Mouse (Mus musculus) hindbrain, postnatal 0 days (tissue): ENCODE results near the gene Qrich1. TPM values are rescaled to one million over a fixed set of nuclear protein-coding genes. Genes with fewer than 3 reads are reported as not detected.

Source experiments
- ATAC-seq: fragments of 200-750 bp; cut with Nextera tagmentation; 2 replicates; pipeline ENCODE4 v1.8.0; 2017; ENCODE audit warnings: mild to moderate bottlenecking, moderate TSS enrichment, moderate library complexity
- DNase-seq: peaks from one replicate; pipeline ENCODE4 v3.0.0-alpha.2; 2015; ENCODE audit warnings: low spot score
- H3K27ac ChIP-seq: fragments of 300-500 bp; sonication (generic); 2 replicates; pipeline ENCODE4 v1.5.1; 2014; ENCODE audit warnings: mild to moderate bottlenecking
- H3K27me3 ChIP-seq: fragments of 300-500 bp; sonication (generic); 2 replicates; pipeline ENCODE4 v1.6.1; 2014; ENCODE audit warnings: low read length, mixed read lengths; ENCODE audit not compliant: insufficient read depth
- H3K36me3 ChIP-seq: fragments of 300-500 bp; sonication (generic); 2 replicates; pipeline ENCODE4 v1.6.1; 2014; ENCODE audit warnings: low read length, mixed read lengths; ENCODE audit not compliant: insufficient read depth
- H3K4me1 ChIP-seq: fragments of 300-500 bp; sonication (generic); 2 replicates; pipeline ENCODE4 v1.6.1; 2014; ENCODE audit warnings: antibody characterized with exemption, low read length, mixed read lengths; ENCODE audit not compliant: insufficient read depth
- H3K4me2 ChIP-seq: fragments of 300-500 bp; sonication (generic); 2 replicates; pipeline ENCODE4 v1.6.1; 2014; ENCODE audit warnings: low read depth, mild to moderate bottlenecking, low read length, moderate library complexity, mixed read lengths
- H3K4me3 ChIP-seq: fragments of 300-500 bp; sonication (generic); 2 replicates; pipeline ENCODE4 v1.5.1; 2014; ENCODE audit warnings: low read length
- H3K9ac ChIP-seq: fragments of 300-500 bp; sonication (generic); replicated peaks from 2 replicates; pipeline ENCODE4 v1.6.1; 2014; ENCODE audit warnings: mild to moderate bottlenecking, low read length, moderate library complexity, mixed read lengths
- H3K9me3 ChIP-seq: fragments of 300-500 bp; sonication (generic); 2 replicates; pipeline ENCODE4 v1.6.1; 2016; ENCODE audit warnings: low read length, mixed read lengths
- CTCF ChIP-seq: IDR thresholded peaks from 2 replicates; pipeline ENCODE4 v1.5.1; 2016; ENCODE audit warnings: antibody characterized with exemption, control low read depth, low read depth
- WGBS: fragments of 180-500 bp; shearing (Covaris S2); extraction: QIAGEN DNeasy Blood & Tissue Kit; methylation state at CpG from one replicate; pipeline ENCODE4 v1.1.7; 2014; 5-methylcytosine and 5-hydroxymethylcytosine counted together
- polyA plus RNA-seq: library from polyadenylated mRNA; unstranded; fragments of >200 nt; fragmentation: Nextera tagmentation; extraction: Ambion mirVana; gene quantifications from 2 replicates; pipeline ENCODE4 v1.2.1, GENCODE M21; 2015
- total RNA-seq: library from RNA; depleted of rRNA; stranded (reverse); fragments of >200 nt; gene quantifications from 2 replicates; pipeline ENCODE4 v1.2.3, GENCODE M21; 2014; rRNA removed

Gene Qrich1
- total RNA-seq (226 and 252 TPM in 2 replicates), polyA plus RNA-seq (98.1 and 98.7 TPM in 2 replicates)

GRCm38 (mm10) chr9:108516380-108517251 is at the start of gene Qrich1:
TSS of gene Qrich1 (plus strand) at chr9:108516806.
- H3K4me1 ChIP-seq = peaks cover 13% of the 10 kb centered on the region; the same call in 1 of the 2 replicates
- peak within 1 kb of the TSS; percentile 99 for H3K27ac ChIP-seq
- H3K9me3 ChIP-seq = no peaks in the 10 kb centered on the region
- peak within 1 kb of the TSS; percentile 83 for H3K4me2 ChIP-seq
- no peaks in the 10 kb centered on the region for H3K27me3 ChIP-seq
- peak; percentile 98 for ATAC-seq
- H3K4me3 ChIP-seq = peak within 1 kb of the TSS; percentile 92
- H3K9ac ChIP-seq = peak within 1 kb of the TSS; percentile 93
- WGBS = under 1% methylated on average over 54 of the region's 55 CpGs
- DNase-seq = peak; percentile 99
- peaks cover 42% of the 10 kb centered on the region for H3K36me3 ChIP-seq
- peak; percentile 40 for TF ChIP-seq CTCF

GRCm38 (mm10) chr9:108469430-108469829 is 47.2 kb upstream of the Qrich1 start:
- peaks cover 4% of the 10 kb centered on the region; the same call in 1 of the 2 replicates for H3K36me3 ChIP-seq
- no peak overlapping the region for H3K4me2 ChIP-seq
- no peak overlapping the region for H3K27ac ChIP-seq
- H3K27me3 ChIP-seq = no peaks in the 10 kb centered on the region
- no peaks in the 10 kb centered on the region for H3K4me1 ChIP-seq
- H3K4me3 ChIP-seq = no peak overlapping the region
- TF ChIP-seq CTCF = no peak
- no peak for DNase-seq
- 84% methylated on average over 5 of the region's 5 CpGs for WGBS
- H3K9me3 ChIP-seq = no peaks in the 10 kb centered on the region
- no peak for ATAC-seq
- H3K9ac ChIP-seq = no peak overlapping the region

GRCm38 (mm10) chr9:108469845-108470244 is 46.8 kb upstream of the Qrich1 start:
- H3K27ac ChIP-seq = no peak overlapping the region
- H3K4me2 ChIP-seq = no peak overlapping the region
- 76% methylated on average over 4 of the region's 4 CpGs for WGBS
- H3K9ac ChIP-seq = no peak overlapping the region
- H3K9me3 ChIP-seq = no peaks in the 10 kb centered on the region
- DNase-seq = no peak
- ATAC-seq = no peak
- TF ChIP-seq CTCF = no peak
- H3K4me1 ChIP-seq = no peaks in the 10 kb centered on the region
- peaks cover 4% of the 10 kb centered on the region; the same call in 1 of the 2 replicates for H3K36me3 ChIP-seq
- no peaks in the 10 kb centered on the region for H3K27me3 ChIP-seq
- H3K4me3 ChIP-seq = no peak overlapping the region

GRCm38 (mm10) chr9:108474528-108474927 is 42.1 kb upstream of the Qrich1 start:
- TF ChIP-seq CTCF = no peak
- no peaks in the 10 kb centered on the region for H3K36me3 ChIP-seq
- H3K9ac ChIP-seq = no peak overlapping the region
- no peak overlapping the region for H3K4me2 ChIP-seq
- 25% methylated on average over 1 of the region's 1 CpGs for WGBS
- ATAC-seq (no peak), DNase-seq (no peak)
- H3K4me3 ChIP-seq = no peak overlapping the region
- H3K27me3 ChIP-seq = no peaks in the 10 kb centered on the region
- H3K9me3 ChIP-seq = no peaks in the 10 kb centered on the region
- no peak overlapping the region for H3K27ac ChIP-seq
- H3K4me1 ChIP-seq = peaks cover 8% of the 10 kb centered on the region

GRCm38 (mm10) chr9:108478638-108479156 is 37.9 kb upstream of the Qrich1 start:
- under 1% methylated on average over 20 of the region's 20 CpGs for WGBS
- H3K27ac ChIP-seq = peak overlapping the region; percentile 60

GRCm38 (mm10) chr9:108479241-108479640 is 37.4 kb upstream of the Qrich1 start:
- Histone ChIP-seq H3K27ac (no peak overlapping the region), H3K9ac (0 out of 2 replicates have a peak overlapping the region, but pooled peaks have one; percentile 48)

More at GRCm38 (mm10) chr9:108478638-108479156, 37.9 kb upstream of the Qrich1 start:
- no peaks in the 10 kb centered on the region for H3K36me3 ChIP-seq
- peak; percentile 63 for DNase-seq
- peak; percentile 50 for ATAC-seq
- peak overlapping the region; percentile 40 for H3K4me3 ChIP-seq
- peak overlapping the region; percentile 48 for H3K9ac ChIP-seq
- no peaks in the 10 kb centered on the region for H3K9me3 ChIP-seq
- peaks cover 13% of the 10 kb centered on the region for H3K4me1 ChIP-seq
- no peak for TF ChIP-seq CTCF
- H3K27me3 ChIP-seq = no peaks in the 10 kb centered on the region
- peak overlapping the region; percentile 58 for H3K4me2 ChIP-seq

More at GRCm38 (mm10) chr9:108479241-108479640, 37.4 kb upstream of the Qrich1 start:
- 26% methylated on average over 11 of the region's 11 CpGs for WGBS
- Histone ChIP-seq H3K27me3 (no peaks in the 10 kb centered on the region), H3K4me1 (peaks cover 13% of the 10 kb centered on the region), H3K9me3 (no peaks in the 10 kb centered on the region), H3K4me2 (peak overlapping the region; percentile 58), H3K36me3 (no peaks in the 10 kb centered on the region), H3K4me3 (0 out of 2 replicates have a peak overlapping the region, but pooled peaks have one; percentile 40)
- TF ChIP-seq CTCF = no peak
- DNase-seq (no peak), ATAC-seq (no peak)
